Mouse (Mus musculus) cerebellum, postnatal 10 days (tissue): Measurements from ENCODE around the gene Ubr4.
"Not testable (repeated sequence)": the region's sequence is repeated elsewhere in the genome, so short reads cannot be mapped to it uniquely, and the experiment has no call there.

Experiments
- DNase-seq, 2 experiments: peaks; one replicate each; pipeline ENCODE4 v3.0.0; 2021; ENCODE audit warnings: mixed read lengths in 2 of 2

The Ubr4 gene

GRCm38 (mm10) chr4:139488325-139488724 lies 135.9 kb downstream of the Ubr4 start:
- no peak for DNase-seq

DNA sequence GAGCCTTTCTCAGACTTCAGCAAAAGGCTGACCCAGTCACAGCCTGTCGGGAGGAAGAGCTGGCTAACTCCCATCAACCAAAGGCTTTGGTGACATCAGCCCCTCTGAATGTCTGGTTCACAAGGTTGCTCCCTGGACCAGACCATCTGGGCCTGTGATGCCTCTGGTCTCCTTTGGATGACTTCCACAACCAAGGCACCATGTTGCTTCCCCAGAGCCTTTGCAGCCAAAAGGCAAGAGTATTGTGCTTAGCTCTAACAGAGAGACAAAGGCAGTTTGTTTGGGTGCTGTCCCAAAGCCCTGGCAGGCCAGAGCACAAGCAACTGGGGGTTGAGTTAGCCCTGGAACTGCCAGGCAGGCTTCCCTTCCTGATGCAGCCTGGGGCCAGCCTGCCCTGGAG lies 137.5 kb downstream of the Ubr4 start:
- peak; percentile 84 to 88 for DNase-seq

GRCm38 (mm10) chr4:139490413-139491055 lies 138.1 kb downstream of the Ubr4 start:
- peak in 1 of 2 experiments; percentile 66 for DNase-seq

DNA sequence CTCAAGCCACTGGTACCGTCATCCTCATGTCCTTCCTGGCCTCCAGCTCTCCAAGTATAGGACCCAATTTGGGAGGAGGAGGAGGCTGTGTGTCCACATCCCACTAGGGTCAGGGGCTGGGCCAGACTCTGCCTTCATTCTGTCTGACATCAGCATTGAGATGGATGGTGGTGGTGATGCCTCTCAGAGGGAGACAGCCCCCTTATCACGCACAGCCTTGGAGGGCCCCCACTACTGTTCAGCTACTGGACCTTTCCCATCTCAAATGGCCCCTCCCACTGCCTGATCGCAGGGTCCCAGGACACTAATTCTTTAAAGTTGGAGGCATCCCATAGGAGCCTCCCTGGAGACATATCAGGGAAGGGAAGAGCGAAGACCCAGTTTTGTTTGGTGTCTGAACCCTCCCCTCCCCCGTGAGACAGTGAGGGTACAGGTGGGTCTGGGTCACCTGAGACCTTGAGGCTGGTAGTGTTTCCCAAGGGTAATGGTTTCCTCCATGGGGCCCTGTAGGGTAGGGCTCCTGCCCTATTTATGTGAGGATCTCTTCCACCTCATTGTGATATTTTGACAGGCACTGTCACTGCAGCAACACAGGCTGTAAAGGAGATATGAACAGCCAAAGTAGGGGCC lies 139.2 kb downstream of the Ubr4 start:
- no peak for DNase-seq

DNA sequence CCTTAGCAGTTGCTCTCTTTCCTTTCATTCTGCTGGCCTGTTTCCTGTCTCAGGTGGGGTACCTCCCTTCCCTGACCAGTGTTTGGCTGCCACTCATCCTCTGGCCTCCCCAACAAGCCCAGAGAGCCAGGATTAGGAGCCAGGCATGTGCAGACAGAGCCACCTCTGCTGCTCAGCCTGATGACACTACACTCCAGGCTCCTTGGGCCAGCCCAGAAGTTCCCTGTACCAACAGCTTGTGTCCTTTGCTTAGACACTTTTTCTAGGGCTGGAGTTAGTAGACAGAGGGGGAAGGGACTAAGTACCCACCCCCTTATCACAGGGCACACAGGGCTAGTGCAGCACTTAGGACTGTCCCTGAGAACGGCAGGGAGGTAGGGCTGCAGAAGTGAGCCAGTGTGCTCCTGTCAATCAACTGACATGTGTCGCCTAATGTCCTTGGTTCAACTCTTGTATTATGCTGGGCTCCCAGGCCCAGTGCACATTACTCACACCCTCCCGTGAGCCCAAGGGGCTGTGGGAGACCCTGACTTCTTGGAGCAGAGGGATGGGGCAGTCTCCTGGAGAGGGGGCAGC lies 139.9 kb downstream of the Ubr4 start:
- DNase-seq, result no peak

GRCm38 (mm10) chr4:139493227-139494025 lies 141.0 kb downstream of the Ubr4 start:
- peak; percentile 77 to 83 for DNase-seq

DNA sequence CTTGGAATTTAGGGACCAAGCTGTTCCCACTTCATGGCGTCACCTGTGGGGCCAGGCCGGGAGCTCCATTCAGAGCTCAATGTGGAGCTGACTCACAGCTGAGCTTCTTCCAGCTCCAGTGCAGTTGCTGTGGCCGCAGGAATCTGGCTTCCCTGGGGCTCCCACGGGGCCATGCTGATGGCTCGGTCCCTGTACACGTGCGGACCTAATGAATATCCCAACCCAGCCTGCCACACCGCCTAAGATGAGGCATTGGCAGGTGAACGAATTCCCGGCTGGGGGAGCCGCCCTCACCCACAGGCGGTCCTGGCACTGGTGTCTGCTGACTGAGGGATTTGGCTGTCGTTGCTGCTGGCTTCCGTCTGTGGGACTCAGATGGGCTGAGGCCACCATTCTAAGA lies 148.4 kb downstream of the Ubr4 start:
- peak; percentile 70 to 82 for DNase-seq

DNA sequence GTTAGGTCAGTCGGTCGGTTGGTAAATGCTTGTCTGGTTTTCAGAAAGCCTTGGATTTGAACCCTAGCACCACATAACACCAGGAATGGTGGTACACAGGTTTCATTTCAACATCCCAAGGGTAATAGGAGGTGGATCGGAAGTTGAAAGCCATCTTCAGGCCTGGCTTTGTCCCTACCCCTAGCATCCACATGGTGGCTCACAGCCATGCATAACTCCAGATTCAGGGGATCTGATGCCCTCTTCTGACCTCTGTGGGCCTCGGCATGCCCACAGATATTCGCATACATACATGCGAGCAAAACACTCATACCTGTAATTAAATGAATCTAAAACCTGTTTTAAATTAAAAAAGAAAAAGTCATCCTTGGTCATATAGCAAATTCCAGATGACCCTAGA lies 149.3 kb downstream of the Ubr4 start:
- no peak for DNase-seq

GRCm38 (mm10) chr4:139503919-139504318 lies 151.5 kb downstream of the Ubr4 start:
- DNase-seq, result no peak

GRCm38 (mm10) chr4:139505716-139506115 lies 153.3 kb downstream of the Ubr4 start:
- DNase-seq, result no peak

GRCm38 (mm10) chr4:139506727-139507126 lies 154.3 kb downstream of the Ubr4 start:
- no peak for DNase-seq

DNA sequence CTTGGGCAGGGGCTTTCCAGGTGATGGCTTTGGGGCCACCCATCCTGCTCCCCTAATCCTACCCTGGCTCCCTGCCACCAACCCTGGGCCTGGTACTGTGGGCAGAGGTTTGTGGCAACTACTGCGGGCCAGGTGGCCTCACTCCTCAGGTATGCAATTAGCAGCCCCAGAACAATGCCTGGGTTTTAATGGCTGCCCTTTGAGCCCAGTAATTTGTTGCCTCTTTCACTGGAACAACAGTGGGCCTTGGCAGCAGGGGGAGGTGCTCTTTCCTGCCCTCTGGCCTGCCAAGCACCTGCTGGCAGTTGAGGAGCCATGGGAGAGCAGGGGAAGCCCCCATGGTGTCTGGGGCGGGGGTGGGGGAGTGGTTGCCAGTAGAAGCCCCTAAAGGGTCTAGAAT lies 156.7 kb downstream of the Ubr4 start:
- DNase-seq, result no peak

GRCm38 (mm10) chr4:139511557-139511956 lies 159.1 kb downstream of the Ubr4 start:
- no peak for DNase-seq

DNA sequence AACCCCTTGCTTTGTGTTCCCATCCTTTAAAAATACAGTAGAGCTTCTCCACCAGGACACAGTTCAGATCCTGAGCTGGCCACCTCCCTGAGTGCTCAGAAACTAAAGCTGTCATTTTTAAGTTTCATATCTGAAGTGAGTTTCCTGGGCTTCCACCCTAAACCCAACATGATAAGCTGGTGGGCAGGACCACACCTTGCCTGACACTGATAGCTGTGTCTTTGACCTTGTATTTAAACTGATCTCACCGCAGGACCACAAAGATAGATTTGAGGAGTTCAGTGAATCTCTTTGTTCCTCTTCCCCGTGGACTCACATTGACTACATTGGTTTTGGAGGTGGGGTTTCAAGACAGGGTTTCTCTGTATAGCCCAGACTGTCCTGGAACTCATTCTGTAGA lies 160.6 kb downstream of the Ubr4 start:
- no peak for DNase-seq

GRCm38 (mm10) chr4:139519221-139519620 lies 166.8 kb downstream of the Ubr4 start:
- DNase-seq, result no peak

DNA sequence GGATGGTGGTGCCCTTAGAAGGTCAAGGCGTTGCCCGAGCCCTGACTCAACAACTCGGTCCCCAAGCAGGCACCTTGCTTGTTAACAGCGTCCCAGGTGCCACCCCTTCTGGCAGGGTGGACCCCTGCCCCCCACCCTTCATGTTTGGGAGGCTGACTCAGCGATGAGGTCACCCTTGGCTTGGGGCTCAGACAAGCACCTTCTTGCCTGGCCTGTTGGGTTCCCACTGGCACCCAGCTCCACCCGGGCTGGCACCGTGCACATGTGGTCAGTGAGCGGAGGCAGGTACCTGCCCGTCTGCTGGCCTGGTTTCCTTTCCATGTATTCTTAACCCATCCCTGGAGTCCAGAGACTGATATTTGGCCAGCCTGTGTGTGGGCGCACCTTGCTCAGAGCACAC lies 169.5 kb downstream of the Ubr4 start:
- DNase-seq, result no peak

DNA sequence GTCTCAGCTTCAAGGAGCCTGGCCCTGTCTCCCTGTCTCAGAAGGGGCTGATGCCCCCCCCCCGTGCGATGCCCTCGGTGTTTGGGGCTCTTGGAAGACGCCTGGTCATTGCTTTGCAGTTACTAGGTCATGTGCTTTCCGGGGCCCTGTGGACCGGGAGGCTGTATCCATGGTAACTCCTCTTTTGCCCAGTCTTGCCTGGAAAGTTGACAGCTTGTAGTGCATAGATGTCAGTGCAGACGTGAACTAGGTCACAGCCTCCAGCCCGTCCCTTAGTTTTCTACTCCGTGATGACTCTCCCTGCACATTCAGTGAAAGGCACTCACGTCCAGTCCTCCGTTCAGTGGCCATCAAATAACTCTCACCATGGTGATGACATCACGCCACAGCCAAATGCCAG lies 174.1 kb downstream of the Ubr4 start:
- peak; percentile 62 to 69 for DNase-seq

DNA sequence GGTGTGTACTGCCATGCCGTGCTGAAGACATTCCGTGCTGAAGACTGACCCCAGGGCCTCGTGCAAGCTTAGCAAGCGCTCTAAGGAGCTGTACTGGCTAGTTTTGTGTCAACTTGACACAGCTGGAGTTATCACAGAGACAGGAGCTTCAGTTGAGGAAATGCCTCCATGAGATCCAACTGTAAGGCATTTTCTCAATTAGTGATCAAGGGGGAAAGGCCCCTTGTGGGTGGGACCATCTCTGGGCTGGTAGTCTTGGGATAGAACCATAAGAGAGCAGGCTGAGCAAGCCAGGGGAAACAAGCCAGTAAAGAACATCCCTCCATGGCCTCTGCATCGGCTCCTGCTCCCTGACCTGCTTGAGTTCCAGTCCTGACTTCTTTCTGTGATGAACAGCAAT lies 177.8 kb downstream of the Ubr4 start, which contains the start of gene Iffo2:
Gene Iffo2, plus strand, starts transcription at position 301 of the 400 bp plus-strand sequence.
- DNase-seq, result not testable (repeated sequence)

DNA sequence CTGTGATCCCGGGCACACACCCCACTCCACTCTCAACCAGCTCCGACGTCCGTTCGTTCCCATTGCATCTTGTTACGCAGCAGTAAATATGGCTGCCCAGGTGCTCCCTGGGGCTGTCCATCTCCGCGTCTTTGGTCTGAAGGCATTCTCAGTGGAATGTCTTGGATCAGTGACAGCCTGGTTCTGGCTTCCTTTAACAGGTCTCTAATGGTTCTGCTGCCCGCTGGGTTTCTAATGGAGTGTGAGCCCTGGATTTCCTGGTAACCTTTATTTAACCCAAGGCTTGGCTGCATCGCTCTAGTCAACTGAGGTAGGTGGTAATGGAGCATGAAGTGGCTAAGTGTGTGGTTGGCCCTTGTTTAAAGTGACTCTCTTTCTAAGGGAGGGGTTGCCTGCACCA lies 179.7 kb downstream of the Ubr4 start:
- DNase-seq, result no peak

DNA sequence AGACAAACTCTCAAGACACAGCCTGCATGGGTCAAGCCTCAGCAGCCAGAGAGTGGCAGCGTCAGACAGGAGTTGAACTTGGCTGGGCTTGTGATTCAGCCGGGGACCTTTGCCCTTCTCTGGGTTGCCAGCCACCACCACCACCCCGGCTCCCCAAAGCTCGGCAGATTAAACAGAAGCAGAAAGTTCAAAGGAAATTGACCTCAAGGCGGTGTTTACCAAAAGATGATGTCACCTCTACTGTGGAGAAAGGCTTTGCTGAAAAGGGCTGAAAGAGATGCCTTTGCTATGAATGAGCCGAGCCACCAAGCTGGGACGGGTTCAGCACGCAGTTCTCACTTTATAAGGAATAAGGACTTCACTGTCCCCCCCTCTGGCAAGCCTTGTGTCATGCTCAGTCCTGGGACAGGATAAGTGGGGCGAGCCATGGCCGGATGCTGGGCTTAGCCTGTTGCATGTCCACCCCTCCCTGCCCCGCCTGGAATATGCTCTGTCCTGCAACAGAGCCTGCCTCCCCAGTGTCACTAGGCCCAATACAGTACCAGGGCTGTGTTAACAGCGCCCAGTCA lies 182.8 kb downstream of the Ubr4 start:
- DNase-seq, result no peak

DNA sequence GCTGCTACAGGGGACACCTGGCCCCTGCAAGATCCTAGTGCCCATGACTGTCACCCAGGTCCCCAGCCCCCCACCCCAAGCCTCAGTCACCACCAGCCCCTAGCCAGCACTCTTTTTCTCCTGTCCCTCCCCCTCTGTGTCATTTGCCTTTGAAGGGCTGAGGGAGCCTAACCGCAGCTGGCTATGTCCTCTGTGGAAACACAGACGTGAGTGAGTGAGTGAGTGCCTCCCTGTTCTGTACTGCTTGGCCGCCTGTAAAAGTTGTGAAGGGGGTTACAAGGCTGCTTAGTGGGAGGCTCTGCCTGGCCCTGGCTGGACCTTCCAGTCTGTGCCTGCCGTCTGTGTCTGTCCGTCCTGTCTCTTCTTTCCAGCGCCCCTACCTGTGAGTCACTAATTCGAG lies 183.3 kb downstream of the Ubr4 start:
- no peak for DNase-seq

GRCm38 (mm10) chr4:139536706-139537105 lies 184.3 kb downstream of the Ubr4 start:
- peak; percentile 70 to 76 for DNase-seq
